Mouse (Mus musculus): ENCODE results near the gene Slc7a8. TPM values are rescaled to one million over a fixed set of nuclear protein-coding genes. Genes with fewer than 3 reads are reported as not detected.

Slc7a8 gene
- polyA plus RNA-seq, 1 experiment from 2014 or later = 34.2 TPM

DNA sequence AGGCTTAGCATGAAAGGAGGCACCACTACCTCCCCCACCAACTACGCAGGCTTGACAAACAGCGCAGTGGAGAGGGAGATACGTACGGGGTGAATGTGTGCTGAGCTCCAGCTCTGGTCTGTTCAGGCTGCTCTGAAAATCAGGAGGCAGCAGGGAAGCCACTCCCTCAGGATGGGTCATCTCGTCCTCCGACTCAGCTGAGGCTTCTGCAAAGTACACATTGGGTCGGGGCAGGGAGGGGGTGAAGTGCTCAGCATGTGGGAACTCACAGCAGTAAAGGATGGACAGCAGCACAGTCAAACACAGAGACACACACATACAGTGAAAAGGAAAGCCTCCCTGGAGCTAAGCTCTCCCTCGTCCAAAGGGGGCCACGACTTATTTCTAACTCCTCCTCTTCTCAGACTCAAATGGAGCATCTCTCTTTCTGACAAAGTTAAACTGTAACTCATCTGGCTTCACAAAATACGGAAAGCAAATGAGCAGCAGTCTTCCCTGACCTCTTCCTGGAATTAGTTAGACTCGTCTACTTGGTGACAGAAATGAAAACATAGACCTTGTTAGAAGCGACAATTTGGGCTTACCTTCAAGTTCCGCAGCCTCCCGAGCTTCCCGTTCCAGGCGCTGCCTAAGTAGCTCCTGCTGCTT, 103.0 kb downstream of the Slc7a8 start:
- Histone ChIP-seq H3K9me3 (ENCODE audit: control insufficient read depth) (no peaks in the 10 kb centered on the region), H3K36me3 (ENCODE audit: control insufficient read depth, insufficient read depth) (peaks cover 66% of the 10 kb centered on the region)

DNA sequence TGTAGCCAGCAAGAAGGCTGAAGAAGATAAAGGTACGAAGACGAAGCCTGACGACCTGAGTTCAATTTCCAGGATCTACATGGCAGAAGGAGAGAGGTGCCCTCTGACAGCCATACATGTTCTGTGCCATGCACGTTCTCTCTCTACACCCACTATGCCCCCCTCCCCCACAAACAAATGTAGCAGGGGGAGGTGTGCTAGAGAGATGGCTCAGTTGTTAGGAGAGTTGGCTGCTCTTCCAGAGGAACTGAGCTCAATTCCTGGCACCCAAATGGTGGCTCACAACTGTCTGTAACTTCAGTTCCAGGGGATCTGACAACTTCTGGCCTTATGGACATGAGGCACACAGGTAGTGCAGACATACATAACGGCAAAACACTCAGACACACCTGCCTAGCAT, 105.5 kb downstream of the Slc7a8 start:
- WGBS = 90% methylated on average over 5 of the region's 5 CpGs
- H3K4me3 ChIP-seq (ENCODE audit: low read depth, low read length) = no peak overlapping the region
- no peak overlapping the region for H3K9ac ChIP-seq (ENCODE audit: low read depth, low read length)
- H3K4me1 ChIP-seq (replicated peaks; ENCODE audit: control insufficient read depth, insufficient read depth, low read length) = no peaks in the 10 kb centered on the region
- ATAC-seq = no peak
- TF ChIP-seq CTCF (IDR thresholded peaks at IDR 0.05; ENCODE audit: low read depth) = no peak
- H3K27ac ChIP-seq (ENCODE audit: low read depth, low read length) = no peak overlapping the region
- H3K36me3 ChIP-seq (ENCODE audit: control insufficient read depth, insufficient read depth) = peaks cover 59% of the 10 kb centered on the region
- no peaks in the 10 kb centered on the region for H3K27me3 ChIP-seq (replicated peaks; ENCODE audit: control insufficient read depth, insufficient read depth, low read length)
- H3K9me3 ChIP-seq (ENCODE audit: control insufficient read depth) = no peaks in the 10 kb centered on the region
- no peak overlapping the region for H3K4me2 ChIP-seq (replicated peaks; ENCODE audit: low read depth)

More for the DNA sequence above, 103.0 kb downstream of the Slc7a8 start:
- WGBS = 67% methylated on average over 16 of the region's 16 CpGs
- H3K27me3 ChIP-seq (replicated peaks; ENCODE audit: control insufficient read depth, insufficient read depth, low read length) = no peaks in the 10 kb centered on the region
- no peak overlapping the region for H3K9ac ChIP-seq (ENCODE audit: low read depth, low read length)
- H3K4me1 ChIP-seq (replicated peaks; ENCODE audit: control insufficient read depth, insufficient read depth, low read length) = no peaks in the 10 kb centered on the region
- H3K4me2 ChIP-seq (replicated peaks; ENCODE audit: low read depth) = no peak overlapping the region
- H3K27ac ChIP-seq (ENCODE audit: low read depth, low read length) = no peak overlapping the region
- TF ChIP-seq CTCF (IDR thresholded peaks at IDR 0.05; ENCODE audit: low read depth) = no peak
- no peak overlapping the region for H3K4me3 ChIP-seq (ENCODE audit: low read depth, low read length)
- no peak for ATAC-seq

DNA sequence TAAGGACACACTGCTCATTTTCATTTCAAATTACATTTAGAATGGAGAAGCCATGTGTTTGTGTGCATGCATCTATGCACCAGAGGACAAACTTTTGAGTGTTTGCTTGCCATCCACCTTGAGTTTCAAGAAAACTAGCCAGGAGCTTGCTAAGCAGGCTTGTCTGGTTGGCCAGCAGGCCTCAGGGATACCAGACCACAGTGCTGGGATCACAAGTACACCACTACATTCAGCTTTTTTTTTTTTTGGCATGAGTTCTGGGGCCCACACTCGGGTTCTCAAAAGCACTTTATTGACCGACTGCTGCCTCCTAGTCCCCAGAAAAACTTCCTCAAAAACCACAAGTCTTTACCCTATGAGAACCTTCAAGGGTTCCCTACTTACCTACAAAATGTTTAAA, 107.4 kb downstream of the Slc7a8 start:
- no peak for ATAC-seq
- Histone ChIP-seq H3K4me3 (ENCODE audit: low read depth, low read length) (no peak overlapping the region), H3K9ac (ENCODE audit: low read depth, low read length) (no peak overlapping the region), H3K27me3 (replicated peaks; ENCODE audit: control insufficient read depth, insufficient read depth, low read length) (no peaks in the 10 kb centered on the region), H3K9me3 (ENCODE audit: control insufficient read depth) (no peaks in the 10 kb centered on the region), H3K36me3 (ENCODE audit: control insufficient read depth, insufficient read depth) (peaks cover 60% of the 10 kb centered on the region), H3K4me1 (replicated peaks; ENCODE audit: control insufficient read depth, insufficient read depth, low read length) (no peaks in the 10 kb centered on the region), H3K27ac (ENCODE audit: low read depth, low read length) (no peak overlapping the region), H3K4me2 (replicated peaks; ENCODE audit: low read depth) (no peak overlapping the region)
- WGBS = 66% methylated on average over 2 of the region's 2 CpGs
- no peak for TF ChIP-seq CTCF (IDR thresholded peaks at IDR 0.05; ENCODE audit: low read depth)

Other genes with a start within 250 kb of the Slc7a8 start
- gene Haus4, start 227.3 kb downstream of the Slc7a8 start, polyA plus RNA-seq (2015; fragmentation: Nextera tagmentation; extraction: Ambion mirVana) = 28.2 and 29.4 TPM in 2 replicates
- gene Ajuba, start 204.4 kb downstream of the Slc7a8 start, polyA plus RNA-seq (2015; fragmentation: Nextera tagmentation; extraction: Ambion mirVana) = 13.1 and 15.1 TPM in 2 replicates
- 2.9 and 3.1 TPM in 2 replicates for gene 4931414P19Rik, start 176.0 kb downstream of the Slc7a8 start, polyA plus RNA-seq (2015; fragmentation: Nextera tagmentation; extraction: Ambion mirVana)
- gene Psmb5, start 163.9 kb downstream of the Slc7a8 start, polyA plus RNA-seq (2015; fragmentation: Nextera tagmentation; extraction: Ambion mirVana) = 246 and 274 TPM in 2 replicates
- gene Psmb11, start 160.5 kb downstream of the Slc7a8 start, polyA plus RNA-seq (2015; fragmentation: Nextera tagmentation; extraction: Ambion mirVana) = not detected in 2 replicates
- gene Gm17606, start 141.0 kb downstream of the Slc7a8 start, polyA plus RNA-seq (2015; fragmentation: Nextera tagmentation; extraction: Ambion mirVana) = not detected in 2 replicates
- gene Cdh24, start 140.6 kb downstream of the Slc7a8 start, polyA plus RNA-seq (2015; fragmentation: Nextera tagmentation; extraction: Ambion mirVana) = 0.47 and 0.63 TPM in 2 replicates
- gene 1700123O20Rik, start 95.7 kb downstream of the Slc7a8 start, polyA plus RNA-seq (2015; fragmentation: Nextera tagmentation; extraction: Ambion mirVana) = 75.5 and 76.8 TPM in 2 replicates
- 49.9 and 57.4 TPM in 2 replicates for gene Acin1, start 95.0 kb downstream of the Slc7a8 start, polyA plus RNA-seq (2015; fragmentation: Nextera tagmentation; extraction: Ambion mirVana)
- 0.09 TPM in 1 of 2 replicates, not detected in the other for gene Gm29776, start 83.1 kb downstream of the Slc7a8 start, polyA plus RNA-seq (2015; fragmentation: Nextera tagmentation; extraction: Ambion mirVana)
- not detected in 2 replicates for gene Cebpe, start 69.8 kb downstream of the Slc7a8 start, polyA plus RNA-seq (2015; fragmentation: Nextera tagmentation; extraction: Ambion mirVana)
- gene Rnf212b, start 32.2 kb upstream of the Slc7a8 start, polyA plus RNA-seq (2015; fragmentation: Nextera tagmentation; extraction: Ambion mirVana) = not detected in 2 replicates
- gene Homez, start 89.0 kb upstream of the Slc7a8 start, polyA plus RNA-seq (2015; fragmentation: Nextera tagmentation; extraction: Ambion mirVana) = 6.0 and 7.3 TPM in 2 replicates
- gene Ppp1r3e, start 95.6 kb upstream of the Slc7a8 start, polyA plus RNA-seq (2015; fragmentation: Nextera tagmentation; extraction: Ambion mirVana) = 3.8 and 4.1 TPM in 2 replicates
- gene Bcl2l2, start 101.4 kb upstream of the Slc7a8 start, polyA plus RNA-seq (2015; fragmentation: Nextera tagmentation; extraction: Ambion mirVana) = 8.0 and 9.3 TPM in 2 replicates
- gene Gm20521, start 101.5 kb upstream of the Slc7a8 start, polyA plus RNA-seq (2015; fragmentation: Nextera tagmentation; extraction: Ambion mirVana) = 1.8 and 1.9 TPM in 2 replicates
- 60.9 and 64.1 TPM in 2 replicates for gene Pabpn1, start 110.6 kb upstream of the Slc7a8 start, polyA plus RNA-seq (2015; fragmentation: Nextera tagmentation; extraction: Ambion mirVana)
- 12.5 and 12.9 TPM in 2 replicates for gene Slc22a17, start 131.2 kb upstream of the Slc7a8 start, polyA plus RNA-seq (2015; fragmentation: Nextera tagmentation; extraction: Ambion mirVana)
- 6.5 and 7.1 TPM in 2 replicates for gene Efs, start 144.2 kb upstream of the Slc7a8 start, polyA plus RNA-seq (2015; fragmentation: Nextera tagmentation; extraction: Ambion mirVana)
- gene Il25, start 150.7 kb upstream of the Slc7a8 start, polyA plus RNA-seq (2015; fragmentation: Nextera tagmentation; extraction: Ambion mirVana) = not detected in 2 replicates
- 1.1 and 2.1 TPM in 2 replicates for gene Cmtm5, start 154.3 kb upstream of the Slc7a8 start, polyA plus RNA-seq (2015; fragmentation: Nextera tagmentation; extraction: Ambion mirVana)
- 0.53 TPM in 1 of 2 replicates, not detected in the other for gene Myh6, start 185.0 kb upstream of the Slc7a8 start, polyA plus RNA-seq (2015; fragmentation: Nextera tagmentation; extraction: Ambion mirVana)
- not detected in 2 replicates for gene Gm17428, start 195.0 kb upstream of the Slc7a8 start, polyA plus RNA-seq (2015; fragmentation: Nextera tagmentation; extraction: Ambion mirVana)
- gene Myh7, start 212.7 kb upstream of the Slc7a8 start, polyA plus RNA-seq (2015; fragmentation: Nextera tagmentation; extraction: Ambion mirVana) = 3.9 and 5.6 TPM in 2 replicates
- gene Ngdn, start 233.5 kb upstream of the Slc7a8 start, polyA plus RNA-seq (2015; fragmentation: Nextera tagmentation; extraction: Ambion mirVana) = 69.4 and 77.9 TPM in 2 replicates